ENCODE assay signal across 19 mouse cellular contexts in genomic region chr4:135395375-135395774, GRCm38 (mm10).
"Had no signal": no experiment of that assay in that cellular context is flagged by ENCODE, and none has a peak within 500 bp of the region (broad histone marks: within the 10 kb centered on the region; RNA-seq: fewer than 3 reads in every experiment).

No protein-coding gene starts in this region.

- H3K4me3 ChIP-seq: midbrain, embryonic 10.5 days; midbrain, embryonic 12.5 days; myocyte; neural tube, embryonic 13.5 days; neural tube, embryonic 15.5 days had no signal

- H3K9ac ChIP-seq: lung, embryonic 14.5 days; midbrain, embryonic 12.5 days; neural tube, embryonic 13.5 days; neural tube, embryonic 15.5 days had no signal

- H3K36me3 ChIP-seq: midbrain, embryonic 10.5 days; midbrain, embryonic 12.5 days; neural tube, embryonic 13.5 days; neural tube, embryonic 15.5 days had no signal

- H3K27ac ChIP-seq: midbrain, embryonic 10.5 days; midbrain, embryonic 12.5 days; neural tube, embryonic 13.5 days; neural tube, embryonic 15.5 days had no signal

- H3K4me2 ChIP-seq: lung, embryonic 14.5 days; midbrain, embryonic 12.5 days; neural tube, embryonic 13.5 days; neural tube, embryonic 15.5 days had no signal

- DNase-seq: lung, adult 18-20 months; lung, embryonic 14.5 days; lung, postnatal 10 days; lung, postnatal 4 days; midbrain, embryonic 14.5 days; retina, postnatal 1 day; right cerebral cortex, adult 18-20 months; right cerebral cortex, postnatal 25 days; right cerebral cortex, postnatal 4 days; spleen, adult 18-20 months; thymus, adult 18-20 months; thymus, postnatal 14 days; thymus, postnatal 36 days had no signal

- H3K9me3 ChIP-seq: midbrain, embryonic 10.5 days; midbrain, embryonic 12.5 days; neural tube, embryonic 13.5 days; neural tube, embryonic 15.5 days had no signal

- ATAC-seq: midbrain, embryonic 16.5 days had no signal
